Mouse (Mus musculus): ENCODE data around the gene Il6st.

Il6st gene

GRCm38 (mm10) chr13:112533556-112533955 is 69.7 kb downstream of the Il6st start:
- no peak for DNase-seq

DNA sequence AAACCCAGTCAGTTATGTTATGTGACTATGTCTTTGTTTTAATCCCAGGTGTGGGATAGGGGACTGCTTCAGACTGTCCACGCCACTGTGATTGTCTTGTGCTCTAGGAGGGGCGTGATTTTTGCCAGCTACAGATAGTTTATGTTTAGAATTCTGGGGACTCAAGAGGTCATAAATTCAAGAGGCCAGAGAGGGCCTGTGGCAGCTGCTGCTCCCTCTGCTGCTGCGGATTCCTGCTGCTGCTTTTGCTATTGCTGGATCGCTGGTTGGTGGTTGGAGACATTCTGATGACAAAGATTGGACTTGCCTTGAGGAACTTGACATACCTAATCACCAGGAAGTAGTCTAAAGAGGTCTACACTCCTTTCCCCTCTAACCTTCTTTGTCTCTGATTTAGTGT is 72.7 kb downstream of the Il6st start:
- no peak for DNase-seq

DNA sequence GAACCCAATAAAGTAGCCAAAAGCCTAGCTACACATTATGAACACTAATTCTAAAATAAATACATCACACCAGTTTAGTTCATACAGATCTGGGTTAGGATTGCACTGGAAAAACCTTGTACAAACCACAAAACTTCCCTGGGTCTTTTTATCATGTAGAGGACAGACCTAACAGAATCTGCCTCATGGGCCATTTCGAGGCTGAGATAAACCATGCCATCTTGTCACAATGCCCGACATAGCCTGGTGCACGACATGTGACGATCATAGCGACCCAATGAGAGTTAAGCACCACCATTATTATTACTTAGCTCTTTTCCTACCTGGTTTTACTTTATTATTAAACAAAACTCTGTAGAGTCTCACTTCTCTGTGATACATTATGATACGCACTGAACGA is 73.2 kb downstream of the Il6st start:
- DNase-seq, result no peak

- DNase-seq, result no peak
These were observed 76.7 kb downstream of the Il6st start for GRCm38 (mm10) chr13:112540616-112541015.

DNA sequence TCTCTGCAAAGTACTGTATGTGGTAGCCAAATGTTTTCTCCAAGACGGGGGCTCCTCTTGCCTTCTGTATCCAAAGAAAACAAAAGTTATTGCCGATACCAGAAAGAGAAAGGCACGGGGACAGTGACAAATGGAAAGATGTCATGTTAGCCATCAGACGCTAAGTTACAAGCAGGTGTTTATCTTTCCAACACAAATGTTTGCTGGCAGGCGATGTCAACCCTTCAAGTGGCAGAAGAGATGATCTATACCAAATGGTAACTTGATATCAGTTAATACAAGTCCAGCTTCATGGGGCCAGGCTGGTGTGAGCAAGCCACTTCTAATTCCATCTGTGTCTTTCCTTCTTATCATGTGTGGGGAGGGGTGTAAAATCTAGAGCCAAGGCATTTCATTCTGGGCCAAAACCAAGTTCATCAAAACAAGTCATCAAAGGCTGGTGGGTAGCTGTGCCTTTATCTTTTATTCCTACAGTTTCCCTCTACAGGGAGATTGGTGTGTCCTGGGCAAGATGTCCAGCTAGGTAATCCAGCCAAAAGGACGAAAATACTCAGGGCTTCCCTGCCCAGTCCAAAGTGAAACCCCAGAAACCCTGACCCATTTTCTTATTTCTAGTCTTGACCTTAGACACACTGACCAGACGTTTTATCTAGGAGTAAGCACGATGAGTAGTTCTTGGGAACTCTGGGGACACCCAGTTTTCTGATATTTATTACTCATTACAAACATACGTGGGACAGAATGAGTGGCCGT is 77.5 kb downstream of the Il6st start:
- DNase-seq, result no peak

DNA sequence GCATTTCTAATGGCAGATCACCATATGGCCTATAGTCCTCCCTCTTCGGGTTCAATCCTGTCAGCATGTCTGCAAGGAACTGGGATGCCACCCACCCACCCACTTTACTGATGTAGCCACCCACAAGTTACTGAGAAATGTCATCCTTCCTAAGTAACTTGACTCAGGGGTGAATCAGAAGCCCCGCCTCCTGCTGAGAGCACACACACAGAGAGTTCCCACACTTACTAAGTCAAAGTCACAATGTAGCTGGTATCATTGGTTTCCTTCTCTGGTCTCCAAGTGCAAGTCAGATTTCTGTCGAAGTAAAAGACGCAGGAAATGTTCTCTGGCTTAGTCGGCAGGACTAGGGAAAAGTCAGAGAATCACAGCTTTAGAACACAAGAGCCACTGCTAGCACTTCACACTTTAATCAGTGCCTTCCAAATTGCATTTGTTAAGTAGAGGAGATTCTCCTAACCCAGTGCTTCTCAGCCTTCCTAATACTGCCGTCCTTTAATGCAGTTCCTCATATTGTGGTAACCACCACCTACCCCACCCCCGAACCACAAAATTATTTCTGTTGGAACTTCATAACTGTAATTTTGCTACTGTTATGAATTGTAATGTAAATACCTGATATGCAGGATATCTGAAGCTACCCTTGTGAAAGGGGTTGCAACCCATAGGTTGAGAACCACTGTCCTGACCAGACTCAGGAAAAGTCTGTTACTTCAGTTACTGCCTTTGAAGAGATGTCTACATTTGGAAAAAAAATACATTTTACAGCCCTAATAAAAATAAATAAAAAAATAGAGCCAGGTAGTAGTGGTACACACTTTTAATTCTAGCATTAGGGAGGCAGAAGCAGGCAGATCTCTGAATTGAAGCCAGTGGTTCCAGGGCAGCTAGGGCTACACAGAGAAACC is 88.0 kb downstream of the Il6st start:
- DNase-seq, result no peak

DNA sequence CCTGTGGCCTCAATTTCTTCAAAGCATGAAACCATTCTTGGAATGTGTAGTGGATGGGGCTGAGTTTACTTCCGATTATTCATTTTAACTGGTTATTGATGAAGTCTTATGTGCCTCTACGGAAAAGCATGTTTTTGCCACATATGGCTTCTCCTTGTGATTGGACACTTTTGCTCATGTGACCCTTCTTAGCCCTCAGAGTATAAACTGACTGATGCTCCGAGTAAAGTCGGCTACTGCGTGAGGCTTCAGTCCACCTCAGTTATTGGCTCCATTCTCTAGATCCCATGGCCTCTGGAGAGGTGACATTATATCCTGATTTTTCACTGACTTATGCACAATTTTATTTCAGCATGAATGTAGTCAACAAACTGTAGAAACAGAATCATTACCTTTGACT is 89.4 kb downstream of the Il6st start:
- no peak for DNase-seq

GRCm38 (mm10) chr13:112556501-112556900 is 92.6 kb downstream of the Il6st start:
- DNase-seq, result no peak
